Mouse (Mus musculus) adrenal gland, adult 8-10 months (tissue): ENCODE measurements around the gene Rps12. TPM values are rescaled to one million over a fixed set of nuclear protein-coding genes. Genes with fewer than 3 reads are reported as not detected.
"Not testable (repeated sequence)": the region's sequence is repeated elsewhere in the genome, so short reads cannot be mapped to it uniquely, and the experiment has no call there.

Source experiments
- DNase-seq: peaks from one replicate; pipeline ENCODE4 v3.0.0; 2022
- total RNA-seq, 4 experiments: library from RNA; stranded (reverse); gene quantifications; 2 replicates each; pipeline ENCODE4 v1.2.4; 2022

Rps12 gene
- total RNA-seq = 100 to 1,000 TPM; 283 to 619 (median 405) TPM

DNA sequence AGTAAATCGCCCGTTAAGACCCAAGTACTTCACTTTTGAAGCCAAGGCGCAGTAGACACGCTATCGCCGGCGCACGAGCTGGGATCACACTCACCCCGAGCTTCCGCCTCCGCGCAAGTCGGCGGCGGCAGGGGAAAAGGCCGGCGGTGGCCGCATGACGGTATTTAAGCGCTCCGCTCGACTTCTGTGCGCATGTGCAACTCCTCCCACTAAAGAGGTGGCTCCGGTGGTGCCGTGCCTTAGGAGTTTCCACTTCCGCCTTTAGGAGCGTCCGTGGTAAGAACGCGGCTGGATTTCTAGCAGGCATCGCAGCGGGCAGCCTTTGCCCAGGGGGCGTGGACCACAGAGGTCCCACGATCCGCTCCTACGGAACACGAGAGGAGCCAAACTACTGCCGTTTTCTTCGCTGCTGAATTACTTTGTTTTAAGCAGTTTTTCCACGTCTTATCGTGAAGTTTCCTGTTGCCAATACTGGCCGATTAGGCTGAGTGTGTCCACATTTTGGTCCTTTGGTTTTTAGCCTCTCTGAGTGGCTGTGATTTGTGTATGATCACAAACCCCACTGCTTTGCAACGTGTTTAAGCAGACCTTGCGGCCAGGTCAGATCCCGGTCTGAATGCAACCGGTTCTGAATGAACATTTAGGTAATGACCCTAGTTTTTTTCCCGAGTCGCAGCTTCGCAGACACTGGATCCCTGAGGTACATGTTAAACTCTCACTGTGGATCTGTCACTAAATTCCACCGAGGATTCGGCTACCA lies at the start of gene Rps12:
Rps12 (minus strand) TSS at position 214 of the 760 bp plus-strand sequence.
- DNase-seq = peak; percentile 98

GRCm38 (mm10) chr10:23836003-23836964 lies 49.2 kb upstream of the Rps12 start:
- no peak for DNase-seq

- peak; percentile 48 for DNase-seq
Observed at GRCm38 (mm10) chr10:23826516-23826915, 39.4 kb upstream of the Rps12 start.

GRCm38 (mm10) chr10:23816241-23816640 lies 29.2 kb upstream of the Rps12 start:
- no peak for DNase-seq

DNA sequence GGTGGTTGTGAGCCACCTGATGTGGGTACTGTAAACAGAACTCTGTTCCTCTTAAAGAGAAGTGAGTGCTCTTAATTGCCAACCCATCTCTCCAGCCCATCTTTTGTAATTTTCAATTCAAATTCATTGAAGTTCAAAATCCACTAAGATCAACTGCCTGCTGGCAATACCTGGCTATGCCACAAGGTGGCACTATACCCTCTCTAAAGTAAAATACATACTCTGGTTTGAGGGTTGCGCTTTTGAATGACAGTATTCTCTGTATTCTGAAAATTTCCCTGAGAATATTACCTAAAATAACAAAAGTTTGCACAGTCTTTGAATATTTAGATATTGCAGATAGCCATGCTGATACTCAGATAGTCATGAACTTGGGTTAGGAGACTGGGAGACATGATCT lies 28.1 kb upstream of the Rps12 start:
- peak; percentile 24 for DNase-seq

GRCm38 (mm10) chr10:23812852-23813766 lies 26.0 kb upstream of the Rps12 start:
- DNase-seq = no peak

- DNase-seq = no peak
Observed at GRCm38 (mm10) chr10:23812438-23812759, 25.3 kb upstream of the Rps12 start.

GRCm38 (mm10) chr10:23811635-23812437 lies 24.8 kb upstream of the Rps12 start:
- peak; percentile 41 for DNase-seq

- no peak for DNase-seq
Observed at GRCm38 (mm10) chr10:23806201-23806600, 19.1 kb upstream of the Rps12 start.

DNA sequence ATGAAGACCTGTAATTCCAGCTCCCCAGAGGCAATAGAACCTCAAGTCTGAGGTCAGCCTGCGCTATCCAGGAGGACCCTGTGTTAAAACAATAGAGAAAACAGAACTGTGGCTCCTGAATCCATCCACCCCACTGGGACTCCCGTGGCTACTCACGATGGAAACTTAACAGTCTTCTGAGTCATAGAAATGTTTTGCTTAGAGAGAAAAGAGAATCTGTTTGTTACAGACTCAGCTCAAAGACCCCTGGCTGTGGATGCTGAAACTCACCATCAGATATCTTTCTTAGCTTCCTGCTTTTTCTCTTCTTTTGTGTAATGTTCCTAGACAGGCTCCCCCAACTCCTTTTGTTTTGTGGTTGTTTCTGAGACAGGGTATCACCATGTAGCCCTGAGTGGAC lies 17.6 kb upstream of the Rps12 start:
- no peak for DNase-seq

GRCm38 (mm10) chr10:23802911-23803310 lies 15.8 kb upstream of the Rps12 start:
- DNase-seq = no peak

DNA sequence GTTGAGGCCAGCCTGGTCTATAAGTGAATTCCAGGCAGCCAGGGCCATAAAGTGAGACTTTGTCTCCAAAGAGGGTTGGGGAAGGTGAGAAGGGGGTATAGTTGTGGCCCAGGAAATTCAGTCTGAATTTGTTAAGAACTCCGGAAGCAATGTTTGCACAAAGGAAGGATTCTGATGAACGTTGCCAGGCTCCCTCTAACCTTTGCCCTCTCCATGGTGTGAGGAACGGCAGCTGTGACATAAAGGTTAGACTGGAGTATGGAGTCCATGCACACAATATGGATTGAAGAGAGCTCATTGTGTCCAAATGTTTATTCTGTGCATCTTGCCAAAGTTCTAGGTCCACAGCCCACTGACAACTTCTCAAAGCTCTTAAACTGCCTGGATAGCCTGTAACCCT lies 12.9 kb upstream of the Rps12 start:
- DNase-seq = no peak

DNA sequence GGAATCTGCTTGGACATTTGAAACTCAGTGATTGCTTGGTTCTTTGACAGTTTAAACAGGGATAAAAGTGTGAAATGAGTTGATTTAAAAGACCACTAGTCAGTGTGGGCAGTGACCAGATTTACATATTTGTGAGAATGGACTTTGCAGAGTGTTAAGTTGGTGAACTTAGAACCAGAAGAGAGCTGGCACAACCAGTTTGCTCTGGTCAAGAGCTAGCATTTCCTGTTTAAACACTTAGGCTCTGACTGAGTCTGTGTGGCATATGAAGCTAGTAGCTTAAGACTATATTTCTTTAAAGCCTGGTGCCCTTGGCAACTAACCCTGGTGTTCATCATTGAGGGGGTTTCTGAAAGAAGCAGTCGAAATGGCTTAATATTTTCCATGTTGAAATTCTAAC lies 11.1 kb upstream of the Rps12 start:
- DNase-seq = no peak

- no peak for DNase-seq
Observed at GRCm38 (mm10) chr10:23797606-23798005, 10.5 kb upstream of the Rps12 start.

- DNase-seq = peak; percentile 38
Observed at GRCm38 (mm10) chr10:23796551-23797503, 9.8 kb upstream of the Rps12 start, which contains the start of gene Slc18b1. Gene Slc18b1, plus strand, starts transcription at chr10:23796986.

GRCm38 (mm10) chr10:23795871-23796520 lies 8.9 kb upstream of the Rps12 start:
- no peak for DNase-seq

- no peak for DNase-seq
Observed at GRCm38 (mm10) chr10:23788056-23788600, 1.1 kb upstream of the Rps12 start.

DNA sequence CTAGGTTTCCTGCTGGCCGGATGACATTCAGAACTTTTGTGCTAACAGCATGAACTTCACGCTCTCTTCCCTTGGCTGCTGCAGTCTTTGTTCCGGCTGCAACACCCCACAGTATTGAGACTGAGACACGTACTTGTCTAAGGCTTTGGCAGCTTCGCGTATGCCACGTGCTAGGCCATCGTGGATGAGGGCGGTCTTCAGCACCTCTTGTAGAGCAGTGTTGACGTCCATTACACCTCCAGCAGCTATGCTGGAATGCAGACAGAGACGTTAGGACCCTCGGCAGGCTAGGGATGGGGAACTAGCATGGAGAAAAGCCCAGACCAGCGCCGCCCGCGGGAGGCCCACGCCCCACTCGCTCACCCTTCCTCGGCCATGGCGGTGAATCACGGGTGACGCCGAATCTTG lies 440 bp downstream of the Rps12 start:
- DNase-seq = not testable (repeated sequence)

- DNase-seq = no peak
Observed at GRCm38 (mm10) chr10:23786040-23786439, 1.0 kb downstream of the Rps12 start.
